Mouse (Mus musculus) olfactory bulb, adult 2 months (tissue): Measurements from ENCODE around the gene Auts2. TPM values are rescaled to one million over a fixed set of nuclear protein-coding genes. Genes with fewer than 3 reads are reported as not detected.

Experiments
- H3K27ac ChIP-seq: fragments of 200-500 bp; 2 replicates; pipeline ENCODE4 v1.5.1; 2012; ENCODE audit warnings: low read depth, low read length; ENCODE audit not compliant: insufficient read depth
- H3K4me1 ChIP-seq: fragments of 200-500 bp; 2 replicates; pipeline ENCODE4 v1.6.1; 2012; ENCODE audit warnings: low read length; ENCODE audit not compliant: control insufficient read depth, insufficient read depth
- H3K4me3 ChIP-seq: fragments of 200-500 bp; 2 replicates; pipeline ENCODE4 v1.5.1; 2012; ENCODE audit warnings: mild to moderate bottlenecking, low read depth, low read length, moderate library complexity; ENCODE audit not compliant: insufficient read depth
- CTCF ChIP-seq: fragments of 200-500 bp; IDR thresholded peaks from 2 replicates; pipeline ENCODE4 v1.5.1; 2012; ENCODE audit warnings: low read depth, mild to moderate bottlenecking, low read length, moderate library complexity; ENCODE audit not compliant: insufficient read depth
- POLR2A ChIP-seq: fragments of 200-500 bp; IDR thresholded peaks from 2 replicates; pipeline ENCODE4 v1.6.1; 2012; ENCODE audit warnings: mild to moderate bottlenecking, low read depth, low read length, moderate library complexity; ENCODE audit not compliant: insufficient read depth
- WGBS: fragments of 180-500 bp; shearing (Covaris S2); methylation state at CpG from one replicate; pipeline ENCODE4 v1.1.7; 2018; 5-methylcytosine and 5-hydroxymethylcytosine counted together
- polyA plus RNA-seq: library from polyadenylated mRNA; stranded (reverse); fragments of >200 nt; gene quantifications from 2 replicates; pipeline ENCODE4 v1.2.4, GENCODE M21; 2012; ENCODE audit warnings: low replicate concordance; ENCODE audit not compliant: missing spikeins, insufficient read depth, insufficient read length

Auts2 gene
- polyA plus RNA-seq, 1 experiment, result not detected

DNA sequence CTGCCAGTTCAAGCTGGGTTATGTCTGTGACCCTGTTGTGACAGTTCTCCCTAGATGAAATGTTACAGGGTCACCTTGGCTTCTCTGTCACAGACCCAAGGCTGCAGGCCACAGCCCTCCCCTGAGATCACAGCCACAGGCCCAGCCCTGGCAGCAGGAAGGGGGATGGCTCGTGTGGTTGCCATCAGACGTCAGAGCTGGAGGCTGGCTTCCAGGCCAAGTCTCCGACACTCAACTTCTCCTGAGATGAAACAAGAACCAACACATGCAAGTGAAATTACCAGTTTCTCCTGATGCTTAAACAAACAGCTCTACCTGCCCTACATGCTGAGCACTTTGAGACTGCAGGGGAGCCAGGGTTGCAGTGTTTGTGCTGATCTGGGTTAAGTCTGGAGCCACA, 713.9 kb downstream of the Auts2 start:
- Histone ChIP-seq H3K27ac (no peak overlapping the region), H3K4me1 (peaks cover 15% of the 10 kb centered on the region), H3K4me3 (no peak overlapping the region)
- 70% methylated on average over 3 of the region's 3 CpGs for WGBS
- TF ChIP-seq CTCF (no peak), POLR2A (no peak)

DNA sequence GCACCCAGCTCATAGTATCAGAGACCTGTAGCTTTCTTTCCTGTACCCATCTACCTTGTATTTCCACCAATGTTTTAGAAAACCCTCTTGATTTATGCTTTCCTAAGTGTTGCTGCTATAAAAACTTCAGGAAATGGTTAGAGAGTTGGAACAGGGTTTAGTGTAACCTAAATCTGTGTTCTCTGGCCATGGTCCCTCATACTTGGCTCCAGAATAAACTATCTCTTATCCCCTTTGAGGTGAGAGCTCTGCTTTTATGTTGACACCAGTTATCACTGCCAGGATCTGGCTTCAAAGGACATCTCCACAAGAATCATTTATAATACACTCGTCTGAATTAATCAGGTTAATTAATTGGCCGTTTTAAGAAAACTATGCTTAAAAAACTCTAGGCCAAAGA, 714.5 kb downstream of the Auts2 start:
- Histone ChIP-seq H3K4me3 (no peak overlapping the region), H3K4me1 (peaks cover 15% of the 10 kb centered on the region), H3K27ac (no peak overlapping the region)
- no peak for TF ChIP-seq POLR2A
- no peak for TF ChIP-seq CTCF
- 63% methylated on average over 2 of the region's 2 CpGs for WGBS

DNA sequence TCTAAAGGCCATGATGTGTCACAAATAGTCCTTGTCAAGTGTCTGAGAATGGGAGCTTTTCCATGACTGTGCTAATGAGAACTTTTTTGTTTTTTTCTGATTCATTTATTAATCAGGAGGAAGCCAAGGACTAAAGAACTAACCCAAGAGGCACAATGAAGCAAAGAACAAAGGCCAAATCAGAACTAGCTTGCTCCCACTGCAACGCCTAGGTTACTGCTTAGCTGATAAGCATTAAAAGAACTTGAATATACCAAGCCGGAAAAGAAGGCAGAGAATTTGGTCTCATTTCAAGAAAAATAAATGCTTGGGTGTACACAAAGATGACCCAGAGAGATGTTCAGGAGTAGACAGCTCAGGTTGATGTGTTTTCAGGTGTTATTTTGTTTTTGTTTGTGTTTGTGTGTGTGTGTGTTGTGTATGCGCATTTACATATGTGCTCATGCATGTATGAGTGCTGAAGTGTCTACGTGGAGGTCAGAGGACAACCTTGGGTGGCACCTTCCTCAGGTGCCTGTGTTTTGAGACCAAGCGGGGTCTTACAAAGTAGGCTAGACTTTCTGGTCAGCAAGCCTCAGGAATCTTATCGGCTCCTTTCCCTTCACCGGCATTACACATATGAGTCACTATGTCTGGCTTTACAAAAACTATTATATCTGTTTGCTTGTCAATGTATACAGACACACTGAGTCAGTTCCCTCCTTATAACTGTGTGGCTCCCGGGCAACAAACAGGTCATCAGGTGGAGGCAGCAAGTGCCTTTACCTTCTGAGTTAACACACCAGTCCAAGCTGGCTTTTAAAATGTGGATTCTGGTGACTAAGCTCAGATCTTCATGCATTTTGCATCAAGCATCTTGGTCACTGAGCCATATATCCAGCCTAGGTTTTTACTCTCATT, 716.5 kb downstream of the Auts2 start:
- WGBS, result 85% methylated on average over 8 of the region's 8 CpGs
- H3K27ac ChIP-seq, result no peak overlapping the region
- no peak overlapping the region for H3K4me3 ChIP-seq
- peaks cover 8% of the 10 kb centered on the region for H3K4me1 ChIP-seq
- TF ChIP-seq CTCF (no peak), POLR2A (no peak)

DNA sequence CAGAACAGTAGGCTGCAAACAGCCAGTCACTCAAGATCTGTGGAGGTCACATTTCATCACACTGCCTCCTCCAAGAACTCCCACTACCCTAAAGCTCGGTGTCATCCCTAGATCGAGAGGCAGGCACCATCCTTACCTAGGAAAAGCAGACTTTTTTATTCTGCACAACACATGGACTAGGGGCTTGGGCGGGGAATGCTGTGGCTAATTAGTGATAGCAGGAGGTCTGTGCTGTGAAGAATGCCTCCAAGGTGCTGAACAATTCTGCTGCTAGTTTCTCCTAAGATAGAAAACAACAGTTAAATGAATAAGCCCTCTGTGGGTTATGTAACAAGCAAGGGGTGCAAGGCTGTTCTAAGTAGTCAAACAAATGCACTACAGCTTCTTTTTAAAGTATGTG, 717.7 kb downstream of the Auts2 start:
- peaks cover 8% of the 10 kb centered on the region for H3K4me1 ChIP-seq
- no peak overlapping the region for H3K27ac ChIP-seq
- H3K4me3 ChIP-seq, result no peak overlapping the region
- WGBS, result 37% methylated on average over 3 of the region's 3 CpGs
- TF ChIP-seq CTCF (no peak), POLR2A (no peak)

DNA sequence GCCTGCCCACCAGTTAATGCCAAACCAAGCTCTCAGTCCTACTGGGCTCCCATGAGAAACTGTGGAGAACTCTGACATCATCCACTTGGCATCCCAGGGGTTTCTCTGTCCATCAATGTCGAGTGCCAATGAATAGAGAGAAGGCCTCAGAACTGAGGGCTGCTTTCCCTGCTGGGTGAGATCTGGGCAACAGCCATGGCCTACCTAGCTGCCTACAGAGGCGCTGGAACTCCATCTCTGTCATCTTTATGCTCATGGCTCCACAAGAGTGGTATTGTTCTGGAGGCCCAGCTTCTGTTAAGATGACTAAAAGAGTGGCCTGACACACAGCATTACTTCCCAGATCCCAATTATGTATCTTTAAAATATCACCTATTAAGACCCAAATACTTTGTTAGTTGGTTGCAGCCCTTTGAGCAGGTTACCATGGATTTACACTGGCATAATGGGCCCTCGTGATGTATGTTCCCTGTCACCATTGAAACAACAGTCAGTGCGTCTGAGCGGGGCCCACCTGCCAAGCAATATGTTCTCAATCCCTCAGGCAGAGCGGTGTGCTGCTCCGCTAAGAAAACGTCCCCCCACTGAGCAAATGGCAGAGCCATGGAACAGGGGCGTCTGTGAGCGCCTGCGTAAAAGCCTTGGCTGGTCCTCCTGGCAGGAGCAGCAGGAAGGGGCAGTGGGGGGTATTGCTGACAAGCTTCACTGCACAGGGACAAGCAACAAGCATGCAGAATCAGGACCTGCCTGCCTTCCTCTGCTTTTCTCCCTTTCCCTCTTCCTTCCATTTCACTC, 718.8 kb downstream of the Auts2 start:
- no peak for TF ChIP-seq POLR2A
- TF ChIP-seq CTCF, result no peak
- Histone ChIP-seq H3K4me3 (no peak overlapping the region), H3K27ac (no peak overlapping the region), H3K4me1 (peaks cover 7% of the 10 kb centered on the region)
- WGBS, result 52% methylated on average over 11 of the region's 11 CpGs

DNA sequence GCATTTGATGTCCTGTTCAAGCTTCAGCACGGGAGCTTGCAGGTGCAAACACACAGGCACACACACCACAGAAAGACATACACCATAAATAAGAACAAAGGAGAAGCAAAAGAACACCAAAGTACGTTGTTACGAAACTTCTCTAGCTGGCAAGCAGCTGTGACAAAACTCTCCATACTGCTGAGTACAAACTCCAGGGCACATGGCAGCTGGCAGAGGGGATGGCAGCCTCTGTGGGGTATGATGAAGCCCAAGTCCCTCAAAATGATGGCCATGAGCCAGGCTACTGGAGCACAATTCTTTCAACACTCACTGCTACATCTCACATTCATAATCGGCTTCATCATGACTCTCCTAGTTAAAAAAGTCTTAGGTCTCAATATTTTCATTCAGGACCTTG, 721.7 kb downstream of the Auts2 start:
- WGBS, result 71% methylated on average over 4 of the region's 4 CpGs
- Histone ChIP-seq H3K27ac (no peak overlapping the region), H3K4me1 (peaks cover 4% of the 10 kb centered on the region; the same call in 1 of the 2 replicates), H3K4me3 (no peak overlapping the region)
- TF ChIP-seq POLR2A, result no peak
- no peak for TF ChIP-seq CTCF

DNA sequence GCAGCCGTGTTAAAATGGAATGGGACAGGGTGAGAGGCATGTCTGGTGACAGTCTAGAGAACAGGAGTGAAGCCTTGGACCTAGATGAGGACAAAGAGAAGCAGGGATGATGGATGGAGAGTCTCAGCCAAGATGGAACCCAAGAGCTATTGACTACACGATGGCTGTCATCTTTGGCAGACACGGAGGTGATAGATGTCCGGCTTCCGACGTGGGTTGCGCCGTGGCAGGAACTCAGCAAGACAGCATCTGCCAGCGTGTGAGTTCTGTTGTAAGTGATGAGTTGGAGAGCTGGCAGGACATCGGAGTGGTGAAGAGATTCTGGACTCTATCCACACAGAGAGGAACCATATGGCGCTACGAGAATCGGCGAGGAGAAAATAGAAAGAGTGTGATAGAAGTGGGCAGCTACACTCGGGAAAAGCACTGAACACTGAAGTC, 723.9 kb downstream of the Auts2 start:
- Histone ChIP-seq H3K4me3 (no peak overlapping the region), H3K4me1 (peaks cover 4% of the 10 kb centered on the region), H3K27ac (no peak overlapping the region)
- TF ChIP-seq CTCF, result no peak
- TF ChIP-seq POLR2A, result no peak
- 96% methylated on average over 15 of the region's 15 CpGs for WGBS

DNA sequence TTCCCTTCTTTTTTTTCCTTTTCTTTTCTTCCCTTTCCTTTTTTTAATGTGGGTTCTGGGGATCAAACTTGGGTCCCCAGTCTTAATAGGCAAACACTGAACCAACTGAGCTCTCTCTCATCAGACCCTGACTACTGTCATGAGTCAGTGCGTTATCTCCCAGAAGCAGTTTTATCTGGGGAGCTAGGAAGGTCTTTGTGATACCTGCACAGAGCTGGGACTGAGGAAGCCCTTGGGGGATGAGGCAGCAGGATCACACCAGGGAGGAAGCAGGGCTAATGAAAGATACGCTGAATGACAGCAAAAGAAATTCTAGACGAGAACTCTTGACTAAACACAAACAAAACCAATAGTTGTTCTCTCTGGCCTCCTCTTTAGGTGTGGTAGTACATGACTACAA, 727.6 kb downstream of the Auts2 start:
- H3K4me1 ChIP-seq, result peaks cover 18% of the 10 kb centered on the region
- no peak overlapping the region for H3K27ac ChIP-seq
- no peak overlapping the region for H3K4me3 ChIP-seq
- WGBS, result 81% methylated on average over 3 of the region's 3 CpGs
- TF ChIP-seq POLR2A, result no peak
- TF ChIP-seq CTCF, result no peak

DNA sequence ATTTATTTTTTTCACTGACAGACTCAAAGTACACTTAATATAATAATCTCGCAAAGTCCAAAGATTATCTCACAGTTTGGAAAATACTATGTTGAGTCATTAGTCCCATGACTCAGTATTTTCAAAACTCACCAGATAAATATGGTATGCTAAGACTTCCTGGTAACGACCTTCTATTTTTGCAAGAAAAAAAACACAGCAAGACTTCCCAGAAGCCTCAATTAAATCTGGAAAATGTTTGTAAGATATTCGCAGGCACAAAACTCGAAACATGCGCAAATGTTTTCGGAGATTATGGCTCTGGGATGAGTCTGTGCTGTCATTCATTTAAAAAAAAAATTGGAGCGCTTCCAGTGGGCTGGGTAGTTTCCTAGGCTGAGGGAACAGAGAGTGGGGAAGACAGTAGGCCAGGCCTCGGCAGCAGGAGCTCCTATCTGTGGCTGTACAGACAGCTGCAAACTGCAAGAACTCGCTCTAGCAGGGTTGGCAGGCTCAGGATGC, 728.6 kb downstream of the Auts2 start:
- TF ChIP-seq POLR2A (no peak), CTCF (no peak)
- WGBS, result 31% methylated on average over 9 of the region's 9 CpGs
- Histone ChIP-seq H3K4me3 (no peak overlapping the region), H3K4me1 (peaks cover 18% of the 10 kb centered on the region), H3K27ac (peak overlapping the region; percentile 46; the same call in 1 of the 2 replicates)
